10 mouse cellular contexts compared by ENCODE assay signal in the genomic region with DNA sequence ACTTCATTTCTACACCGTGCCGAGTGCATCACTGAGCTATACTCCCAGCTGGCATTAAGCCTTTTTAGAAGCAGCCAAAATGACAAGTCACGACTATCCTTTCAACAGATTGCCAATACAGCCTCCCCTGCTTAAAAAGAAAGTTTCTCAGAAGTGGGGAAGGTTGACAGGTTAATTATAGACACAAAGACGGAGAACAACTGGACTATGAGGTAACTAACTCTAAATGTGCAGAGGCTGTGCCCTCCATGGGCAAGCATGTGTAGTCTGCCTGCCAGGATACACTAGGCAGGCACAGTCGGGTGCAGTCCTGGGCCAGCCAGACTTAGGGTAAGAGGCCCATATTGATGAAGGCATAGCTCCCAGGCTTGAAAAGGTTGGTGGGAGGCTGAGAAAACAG. TPM values are rescaled to one million over a fixed set of nuclear protein-coding genes. Genes with fewer than 3 reads are reported as not detected.
DNase-seq lines count a peak whose midpoint lies in the region; ATAC-seq and TF ChIP-seq lines count a peak whose summit lies in the region.
"Had no signal": no experiment of that assay in that cellular context is flagged by ENCODE, and none has a peak within 500 bp of the region (broad histone marks: within the 10 kb centered on the region; RNA-seq: fewer than 3 reads in every experiment).

No protein-coding gene starts in this region.

- no peaks in the 10 kb centered on the region for H3K36me3 ChIP-seq in hindbrain, embryonic 15.5 days
- no peaks in the 10 kb centered on the region for H3K36me3 ChIP-seq in hindbrain, postnatal 0 days (ENCODE audit: insufficient read depth, low read length)
- H3K36me3 ChIP-seq in heart, embryonic 14.5 days (ENCODE audit: control insufficient read depth, insufficient read depth, low read length), result peaks cover 11% of the 10 kb centered on the region; the same call in 1 of the 2 replicates
- H3K36me3 ChIP-seq in liver, embryonic 14.5 days (replicated peaks; ENCODE audit: control insufficient read depth, insufficient read depth, low read depth), result no peaks in the 10 kb centered on the region; the same call in 1 of the 2 replicates

- H3K9ac ChIP-seq in hindbrain, embryonic 15.5 days, result no peak overlapping the region
- H3K9ac ChIP-seq in hindbrain, postnatal 0 days (replicated peaks; ENCODE audit: low read length), result no peak overlapping the region
- peak overlapping the region; percentile 94 for H3K9ac ChIP-seq in heart, embryonic 14.5 days (ENCODE audit: low read length)
- H3K9ac ChIP-seq in liver, embryonic 14.5 days (replicated peaks), result no peak overlapping the region

- no peak for TF ChIP-seq EP300 in liver, embryonic 14.5 days (IDR thresholded peaks at IDR 0.05; ENCODE audit: low read depth)

- DNase-seq in hindbrain, postnatal 0 days (ENCODE audit: low spot score), result no peak
- no peak for DNase-seq in liver, embryonic 14.5 days (ENCODE audit: low read depth in 3 of 3, low spot score in 3 of 3)
- DNase-seq in right cerebral cortex, adult 18-20 months, result no peak
- DNase-seq in right cerebral cortex, postnatal 36 days (ENCODE audit: low spot score in 2 of 2), result no peak
- DNase-seq in spleen, postnatal 14 days (ENCODE audit: low spot score in 2 of 2), result no peak
- DNase-seq: lung, postnatal 36 days; right cerebral cortex, postnatal 4 days had no signal

- no peak overlapping the region for H3K4me3 ChIP-seq in hindbrain, embryonic 15.5 days
- no peak overlapping the region for H3K4me3 ChIP-seq in hindbrain, postnatal 0 days (ENCODE audit: low read length)
- H3K4me3 ChIP-seq in brown adipose tissue, adult 24 weeks (ENCODE audit: insufficient read depth, low read depth, low read length), result peak overlapping the region; percentile 90
- peak overlapping the region; percentile 14 to 95; a peak in 3 of 4 replicates for H3K4me3 ChIP-seq in heart, embryonic 14.5 days (ENCODE audit: control insufficient read depth in 1 of 2, insufficient read depth in 1 of 2, low read depth in 1 of 2, low read length in 2 of 2)
- no peak overlapping the region for H3K4me3 ChIP-seq in liver, embryonic 14.5 days (ENCODE audit: insufficient read depth in 1 of 2, low read depth in 2 of 2, low read length in 2 of 2)

- H3K4me1 ChIP-seq in hindbrain, embryonic 15.5 days (replicated peaks), result peaks cover 15% of the 10 kb centered on the region
- H3K4me1 ChIP-seq in hindbrain, postnatal 0 days (ENCODE audit: insufficient read depth, low read length), result no peaks in the 10 kb centered on the region; the same call in 1 of the 2 replicates
- peaks cover 3% of the 10 kb centered on the region; the same call in 1 of the 2 replicates for H3K4me1 ChIP-seq in brown adipose tissue, adult 24 weeks (ENCODE audit: control insufficient read depth, insufficient read depth, insufficient read length, low read length)
- H3K4me1 ChIP-seq in heart, embryonic 14.5 days (ENCODE audit: control insufficient read depth in 2 of 2, insufficient read depth in 2 of 2, low read length in 2 of 2), result peaks cover 10 to 28% of the 10 kb centered on the region in 2 experiments
- peaks cover 5 to 13% of the 10 kb centered on the region in 2 experiments; a peak in 3 of 4 replicates for H3K4me1 ChIP-seq in liver, embryonic 14.5 days (replicated peaks; ENCODE audit: control insufficient read depth in 2 of 2, insufficient read depth in 2 of 2, low read length in 1 of 2)

- 70% methylated on average over 5 of the region's 5 CpGs for WGBS in hindbrain, embryonic 15.5 days
- WGBS in hindbrain, postnatal 0 days, result 56% methylated on average over 5 of the region's 5 CpGs
- 28% methylated on average over 5 of the region's 5 CpGs for WGBS in heart, embryonic 14.5 days
- 67% methylated on average over 5 of the region's 5 CpGs for WGBS in liver, embryonic 14.5 days (ENCODE audit: insufficient replicate concordance)

- no peak overlapping the region for H3K27ac ChIP-seq in hindbrain, embryonic 15.5 days (replicated peaks)
- no peak overlapping the region for H3K27ac ChIP-seq in hindbrain, postnatal 0 days
- H3K27ac ChIP-seq in brown adipose tissue, adult 24 weeks (replicated peaks; ENCODE audit: low read depth, low read length), result 0 out of 2 replicates have a peak overlapping the region, but pooled peaks have one; percentile 1
- peak overlapping the region in 1 of 2 experiments; percentile 88; a peak in 2 of 4 replicates for H3K27ac ChIP-seq in heart, embryonic 14.5 days (replicated peaks in 1 of 2; ENCODE audit: control insufficient read depth in 1 of 2, insufficient read depth in 1 of 2, low read depth in 2 of 2, low read length in 2 of 2)
- no peak overlapping the region for H3K27ac ChIP-seq in liver, embryonic 14.5 days

- H3K4me2 ChIP-seq in hindbrain, embryonic 15.5 days, result peak overlapping the region; percentile 98; the same call in 1 of the 2 replicates
- H3K4me2 ChIP-seq in hindbrain, postnatal 0 days (ENCODE audit: low read depth, low read length), result no peak overlapping the region
- peak overlapping the region; percentile 87 for H3K4me2 ChIP-seq in heart, embryonic 14.5 days (ENCODE audit: low read length)
- peak overlapping the region; percentile 73; the same call in 1 of the 2 replicates for H3K4me2 ChIP-seq in liver, embryonic 14.5 days (ENCODE audit: low read depth)

- no peaks in the 10 kb centered on the region for H3K9me3 ChIP-seq in hindbrain, embryonic 15.5 days
- no peaks in the 10 kb centered on the region for H3K9me3 ChIP-seq in hindbrain, postnatal 0 days (ENCODE audit: low read length)
- H3K9me3 ChIP-seq in heart, embryonic 14.5 days (ENCODE audit: control insufficient read depth, low read length), result no peaks in the 10 kb centered on the region
- no peaks in the 10 kb centered on the region for H3K9me3 ChIP-seq in liver, embryonic 14.5 days (ENCODE audit: control insufficient read depth, low read length)

- no peak for ATAC-seq in hindbrain, embryonic 15.5 days (ENCODE audit: low FRiP score, low read depth)
- ATAC-seq in hindbrain, postnatal 0 days, result no peak
- ATAC-seq in heart, embryonic 14.5 days (ENCODE audit: insufficient number of reproducible peaks, insufficient read depth, low FRiP score, low read depth), result no peak
- no peak for ATAC-seq in liver, embryonic 14.5 days (ENCODE audit: insufficient read depth)

- peaks cover 37% of the 10 kb centered on the region for H3K27me3 ChIP-seq in hindbrain, embryonic 15.5 days
- H3K27me3 ChIP-seq in hindbrain, postnatal 0 days (ENCODE audit: insufficient read depth, low read length), result peaks cover 29% of the 10 kb centered on the region
- H3K27me3 ChIP-seq in heart, embryonic 14.5 days (ENCODE audit: control insufficient read depth, insufficient read depth, low read length), result no peaks in the 10 kb centered on the region
- H3K27me3 ChIP-seq in liver, embryonic 14.5 days (ENCODE audit: control insufficient read depth, insufficient read depth, low read length), result peaks cover 12% of the 10 kb centered on the region

- TF ChIP-seq CTCF in hindbrain, postnatal 0 days (IDR thresholded peaks at IDR 0.05; ENCODE audit: low read depth), result no peak
- no peak for TF ChIP-seq CTCF in liver, embryonic 14.5 days (IDR thresholded peaks at IDR 0.05; ENCODE audit: low read depth)

RNA-seq across cellular contexts. Expression of gene Pdlim1, which starts 2.1 kb away (rescaled TPM):
- 9.7 and 15.3 TPM in 2 replicates for polyA plus RNA-seq in hindbrain, embryonic 15.5 days (2015; fragmentation: Nextera tagmentation; extraction: Ambion mirVana)
- total RNA-seq in hindbrain, postnatal 0 days (2014; rRNA removed), result 1.2 and 2.8 TPM in 2 replicates
- polyA plus RNA-seq in hindbrain, postnatal 0 days (2015; fragmentation: Nextera tagmentation; extraction: Ambion mirVana), result 10.3 and 12.2 TPM in 2 replicates
- 14.0 and 20.5 TPM in 2 replicates for polyA plus RNA-seq in brown adipose tissue, adult 24 weeks (2012; ENCODE audit: insufficient read depth, insufficient read length, missing spikeins)
- polyA plus RNA-seq in heart, embryonic 14.5 days (2014; fragmentation: Nextera tagmentation; extraction: Ambion mirVana), result 266 and 278 TPM in 2 replicates
- 14.2 and 31.4 TPM in 2 replicates for polyA plus RNA-seq in liver, embryonic 14.5 days (2012; rRNA removed)
- 70.7 and 73.9 TPM in 2 replicates for polyA plus RNA-seq in liver, embryonic 14.5 days (2014; fragmentation: Nextera tagmentation; extraction: Ambion mirVana)

Comparison
In these comparisons a context has a peak if more than half of its experiments do, and no peak if none do; other contexts are left out.
1. H3K4me3 ChIP-seq: peak in brown adipose tissue, adult 24 weeks (single experiment) and heart, embryonic 14.5 days (2 of 2); none in hindbrain, embryonic 15.5 days (single experiment), hindbrain, postnatal 0 days (single experiment) and liver, embryonic 14.5 days (0 of 2).